Mouse (Mus musculus): ENCODE data around the gene Parl. TPM values are rescaled to one million over a fixed set of nuclear protein-coding genes. Genes with fewer than 3 reads are reported as not detected.
A peak's percentile ranks its signal among the peaks of the same experiment; 100 is the strongest.

Parl gene
- 86.4 and 91.6 TPM in 2 replicates for polyA plus RNA-seq (2015; fragmentation: Nextera tagmentation; extraction: Ambion mirVana)

- H3K4me1 ChIP-seq (ENCODE audit: control insufficient read depth, insufficient read depth, low read length): peaks cover 10% of the 10 kb centered on the region; the same call in 1 of the 2 replicates
- WGBS: under 1% methylated on average over 52 of the region's 52 CpGs
These were observed at the start of gene Parl for GRCm38 (mm10) chr16:20301770-20302649. Gene Parl, minus strand, starts transcription at chr16:20302387.

GRCm38 (mm10) chr16:20345464-20345863 lies 43.3 kb upstream of the Parl start:
- Histone ChIP-seq H3K27ac (ENCODE audit: low read length) (no peak overlapping the region), H3K4me1 (ENCODE audit: control insufficient read depth, insufficient read depth, low read length) (no peaks in the 10 kb centered on the region), H3K9ac (ENCODE audit: low read depth, low read length) (no peak overlapping the region), H3K27me3 (replicated peaks; ENCODE audit: control insufficient read depth, insufficient read depth, low read length) (no peaks in the 10 kb centered on the region), H3K4me3 (ENCODE audit: low read length) (no peak overlapping the region), H3K9me3 (ENCODE audit: control insufficient read depth, low read length) (no peaks in the 10 kb centered on the region), H3K36me3 (ENCODE audit: control insufficient read depth, insufficient read depth, low read length) (no peaks in the 10 kb centered on the region), H3K4me2 (ENCODE audit: low read depth, low read length) (no peak overlapping the region)
- ATAC-seq: no peak
- WGBS: 96% methylated on average over 1 of the region's 1 CpGs

More at GRCm38 (mm10) chr16:20301770-20302649, at the start of gene Parl:
- Histone ChIP-seq H3K9me3 (ENCODE audit: control insufficient read depth, low read length) (no peaks in the 10 kb centered on the region), H3K36me3 (ENCODE audit: control insufficient read depth, insufficient read depth, low read length) (no peaks in the 10 kb centered on the region), H3K4me2 (ENCODE audit: low read depth, low read length) (peak within 1 kb of the TSS; percentile 77), H3K27ac (ENCODE audit: low read length) (peak within 1 kb of the TSS; percentile 70), H3K4me3 (ENCODE audit: low read length) (peak within 1 kb of the TSS; percentile 87), H3K27me3 (replicated peaks; ENCODE audit: control insufficient read depth, insufficient read depth, low read length) (no peaks in the 10 kb centered on the region), H3K9ac (ENCODE audit: low read depth, low read length) (peak within 1 kb of the TSS; percentile 86)
- ATAC-seq: peak; percentile 94

DNA sequence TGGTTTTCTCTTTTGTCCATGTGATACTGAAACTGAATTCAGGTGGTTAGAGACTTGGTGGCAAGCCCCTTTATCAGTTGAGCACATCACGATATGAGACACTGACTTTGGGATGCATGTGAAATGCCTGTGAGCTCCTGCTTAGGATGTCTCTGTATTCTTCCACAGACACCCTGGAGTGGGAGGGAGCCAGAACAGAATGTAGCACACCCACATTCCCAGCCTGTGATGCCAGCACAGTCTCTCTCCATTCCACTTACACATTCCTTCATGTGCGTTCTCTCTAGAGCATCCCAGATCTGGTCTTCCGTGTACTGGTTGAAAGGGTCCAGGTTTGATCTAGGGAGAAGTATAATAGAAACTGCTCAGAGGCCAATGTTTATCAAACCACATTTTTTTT lies 36.4 kb upstream of the Parl start:
- ATAC-seq: no peak
- no peaks in the 10 kb centered on the region for H3K9me3 ChIP-seq (ENCODE audit: control insufficient read depth, low read length)
- H3K9ac ChIP-seq (ENCODE audit: low read depth, low read length): no peak overlapping the region
- no peaks in the 10 kb centered on the region for H3K4me1 ChIP-seq (ENCODE audit: control insufficient read depth, insufficient read depth, low read length)
- H3K27me3 ChIP-seq (replicated peaks; ENCODE audit: control insufficient read depth, insufficient read depth, low read length): no peaks in the 10 kb centered on the region
- no peaks in the 10 kb centered on the region for H3K36me3 ChIP-seq (ENCODE audit: control insufficient read depth, insufficient read depth, low read length)
- no peak overlapping the region for H3K27ac ChIP-seq (ENCODE audit: low read length)
- no peak overlapping the region for H3K4me2 ChIP-seq (ENCODE audit: low read depth, low read length)
- WGBS: 97% methylated on average over 3 of the region's 3 CpGs
- H3K4me3 ChIP-seq (ENCODE audit: low read length): no peak overlapping the region

DNA sequence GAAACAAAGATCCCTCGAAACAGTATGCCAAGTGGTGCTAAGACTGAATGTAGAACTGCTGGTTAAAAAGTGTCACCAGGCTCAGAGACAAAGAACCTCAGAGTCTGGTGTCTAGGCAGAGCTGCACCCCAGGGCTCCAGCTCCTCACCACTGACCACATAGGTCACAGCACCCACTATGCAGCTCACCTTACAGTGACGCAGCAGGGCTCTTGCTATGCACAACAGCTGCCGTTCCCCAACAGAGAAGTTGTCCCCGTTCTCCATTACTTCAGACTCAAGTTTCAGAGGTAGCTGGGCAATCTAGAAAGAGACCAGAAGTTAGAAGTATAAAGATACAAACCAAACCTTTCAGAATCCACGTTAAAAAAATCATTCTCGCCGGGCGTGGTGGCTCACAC lies 32.7 kb upstream of the Parl start:
- no peak for ATAC-seq
- 94% methylated on average over 8 of the region's 8 CpGs for WGBS
- Histone ChIP-seq H3K27ac (ENCODE audit: low read length) (no peak overlapping the region), H3K36me3 (ENCODE audit: control insufficient read depth, insufficient read depth, low read length) (no peaks in the 10 kb centered on the region; the same call in 1 of the 2 replicates), H3K9ac (ENCODE audit: low read depth, low read length) (no peak overlapping the region), H3K4me2 (ENCODE audit: low read depth, low read length) (no peak overlapping the region), H3K9me3 (ENCODE audit: control insufficient read depth, low read length) (no peaks in the 10 kb centered on the region), H3K4me1 (ENCODE audit: control insufficient read depth, insufficient read depth, low read length) (0 out of 2 replicates have a peak, but pooled peaks cover 3% of the 10 kb centered on the region), H3K4me3 (ENCODE audit: low read length) (no peak overlapping the region), H3K27me3 (replicated peaks; ENCODE audit: control insufficient read depth, insufficient read depth, low read length) (no peaks in the 10 kb centered on the region)

GRCm38 (mm10) chr16:20328306-20328705 lies 26.1 kb upstream of the Parl start:
- H3K4me3 ChIP-seq (ENCODE audit: low read length): no peak overlapping the region
- H3K9ac ChIP-seq (ENCODE audit: low read depth, low read length): no peak overlapping the region
- no peak overlapping the region for H3K4me2 ChIP-seq (ENCODE audit: low read depth, low read length)
- no peak for ATAC-seq
- no peaks in the 10 kb centered on the region for H3K27me3 ChIP-seq (replicated peaks; ENCODE audit: control insufficient read depth, insufficient read depth, low read length)
- H3K4me1 ChIP-seq (ENCODE audit: control insufficient read depth, insufficient read depth, low read length): 0 out of 2 replicates have a peak, but pooled peaks cover 3% of the 10 kb centered on the region
- no peaks in the 10 kb centered on the region for H3K9me3 ChIP-seq (ENCODE audit: control insufficient read depth, low read length)
- WGBS: 91% methylated on average over 5 of the region's 5 CpGs
- H3K36me3 ChIP-seq (ENCODE audit: control insufficient read depth, insufficient read depth, low read length): no peaks in the 10 kb centered on the region; the same call in none of the 2 replicates
- no peak overlapping the region for H3K27ac ChIP-seq (ENCODE audit: low read length)

DNA sequence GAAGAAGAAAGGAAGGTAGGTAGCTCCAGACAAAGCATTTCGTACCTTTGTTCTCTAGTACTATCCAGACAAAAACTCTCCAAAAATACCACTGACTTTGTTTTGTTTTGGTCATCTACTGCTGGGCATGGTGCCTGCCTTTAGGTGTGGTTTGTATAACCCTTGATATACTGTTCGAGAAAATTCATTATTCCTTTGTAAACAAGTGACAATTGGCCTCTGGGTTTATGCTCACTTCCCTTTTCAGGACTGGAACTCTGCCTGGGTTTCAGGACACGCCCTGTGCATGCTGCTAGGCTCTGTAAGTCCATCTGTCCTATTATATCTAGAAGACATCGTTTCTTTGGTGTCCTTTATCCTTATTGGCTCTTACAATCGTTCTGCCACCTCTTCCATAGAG lies 23.1 kb upstream of the Parl start, which contains the start of gene Cyp2ab1:
Cyp2ab1 (minus strand) TSS at position 119 of the 400 bp plus-strand sequence.
- H3K36me3 ChIP-seq (ENCODE audit: control insufficient read depth, insufficient read depth, low read length): no peaks in the 10 kb centered on the region; the same call in 1 of the 2 replicates

DNA sequence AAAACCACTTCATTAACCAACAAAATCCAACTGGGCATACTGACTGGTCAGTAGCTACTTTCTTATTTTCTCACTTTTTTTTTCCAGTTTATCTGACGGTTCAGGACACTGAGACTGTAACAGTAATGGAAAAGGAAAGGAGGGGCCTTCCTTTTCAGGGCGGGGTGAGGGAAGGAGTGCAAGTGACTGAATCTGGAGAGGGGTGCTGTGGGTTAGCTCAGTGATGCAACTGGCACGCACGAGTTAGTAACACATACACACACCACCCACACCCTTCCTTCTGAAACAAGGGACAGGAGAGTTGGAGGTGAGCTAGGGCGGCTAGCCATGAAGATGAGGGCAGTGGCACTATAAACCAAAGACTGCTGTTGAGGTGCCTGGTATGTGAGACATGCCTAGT lies 21.7 kb upstream of the Parl start:
- Histone ChIP-seq H3K4me1 (ENCODE audit: control insufficient read depth, insufficient read depth, low read length) (no peaks in the 10 kb centered on the region), H3K4me2 (ENCODE audit: low read depth, low read length) (no peak overlapping the region), H3K9me3 (ENCODE audit: control insufficient read depth, low read length) (no peaks in the 10 kb centered on the region), H3K36me3 (ENCODE audit: control insufficient read depth, insufficient read depth, low read length) (no peaks in the 10 kb centered on the region; the same call in 1 of the 2 replicates), H3K27ac (ENCODE audit: low read length) (no peak overlapping the region), H3K9ac (ENCODE audit: low read depth, low read length) (no peak overlapping the region), H3K4me3 (ENCODE audit: low read length) (no peak overlapping the region), H3K27me3 (replicated peaks; ENCODE audit: control insufficient read depth, insufficient read depth, low read length) (no peaks in the 10 kb centered on the region)
- 76% methylated on average over 5 of the region's 5 CpGs for WGBS
- ATAC-seq: no peak

More for the DNA sequence above, 23.1 kb upstream of the Parl start, which contains the start of gene Cyp2ab1:
- Histone ChIP-seq H3K27me3 (replicated peaks; ENCODE audit: control insufficient read depth, insufficient read depth, low read length) (no peaks in the 10 kb centered on the region), H3K4me1 (ENCODE audit: control insufficient read depth, insufficient read depth, low read length) (no peaks in the 10 kb centered on the region), H3K9ac (ENCODE audit: low read depth, low read length) (no peak within 1 kb of the TSS), H3K4me2 (ENCODE audit: low read depth, low read length) (no peak within 1 kb of the TSS), H3K9me3 (ENCODE audit: control insufficient read depth, low read length) (no peaks in the 10 kb centered on the region), H3K4me3 (ENCODE audit: low read length) (no peak within 1 kb of the TSS), H3K27ac (ENCODE audit: low read length) (no peak within 1 kb of the TSS)
- WGBS: 56% methylated on average over 5 of the region's 5 CpGs
- ATAC-seq: no peak

- H3K4me3 ChIP-seq (ENCODE audit: low read length): no peak overlapping the region
- H3K27me3 ChIP-seq (replicated peaks; ENCODE audit: control insufficient read depth, insufficient read depth, low read length): no peaks in the 10 kb centered on the region
- no peak overlapping the region for H3K27ac ChIP-seq (ENCODE audit: low read length)
- H3K4me1 ChIP-seq (ENCODE audit: control insufficient read depth, insufficient read depth, low read length): no peaks in the 10 kb centered on the region
- no peak for ATAC-seq
- no peaks in the 10 kb centered on the region for H3K9me3 ChIP-seq (ENCODE audit: control insufficient read depth, low read length)
- H3K4me2 ChIP-seq (ENCODE audit: low read depth, low read length): no peak overlapping the region
- no peak overlapping the region for H3K9ac ChIP-seq (ENCODE audit: low read depth, low read length)
- 86% methylated on average over 4 of the region's 4 CpGs for WGBS
- H3K36me3 ChIP-seq (ENCODE audit: control insufficient read depth, insufficient read depth, low read length): no peaks in the 10 kb centered on the region
These were observed 20.1 kb upstream of the Parl start for GRCm38 (mm10) chr16:20322274-20322673.

DNA sequence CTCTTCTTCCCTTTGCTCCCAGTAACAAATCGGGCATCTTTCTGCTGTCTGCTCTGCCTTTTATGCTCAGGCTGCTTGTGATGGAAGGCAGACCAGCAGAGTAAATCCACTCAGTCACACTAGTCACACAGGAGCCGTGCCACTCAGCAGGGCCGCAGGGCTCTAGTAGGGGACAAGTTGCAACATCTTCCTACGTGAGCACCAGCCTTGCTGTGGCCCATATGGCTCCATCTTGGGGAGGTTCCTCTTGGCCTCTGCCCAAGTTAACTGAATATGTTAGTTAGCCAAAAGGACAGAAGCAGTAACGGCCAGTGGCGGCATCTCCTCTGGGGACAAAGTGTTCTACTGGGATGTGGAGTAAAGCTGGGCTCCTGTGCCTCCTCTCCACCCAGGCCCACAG lies 14.6 kb upstream of the Parl start:
- WGBS: 74% methylated on average over 6 of the region's 6 CpGs

More for the DNA sequence above, 14.6 kb upstream of the Parl start:
- Histone ChIP-seq H3K27ac (ENCODE audit: low read length) (no peak overlapping the region), H3K4me1 (ENCODE audit: control insufficient read depth, insufficient read depth, low read length) (no peaks in the 10 kb centered on the region), H3K9me3 (ENCODE audit: control insufficient read depth, low read length) (no peaks in the 10 kb centered on the region), H3K4me2 (ENCODE audit: low read depth, low read length) (no peak overlapping the region), H3K27me3 (replicated peaks; ENCODE audit: control insufficient read depth, insufficient read depth, low read length) (no peaks in the 10 kb centered on the region), H3K9ac (ENCODE audit: low read depth, low read length) (no peak overlapping the region), H3K4me3 (ENCODE audit: low read length) (no peak overlapping the region), H3K36me3 (ENCODE audit: control insufficient read depth, insufficient read depth, low read length) (no peaks in the 10 kb centered on the region)
- no peak for ATAC-seq

Data from intestine, embryonic 16.5 days (tissue).